Mouse (Mus musculus): ENCODE data around the gene Gmeb2.

The Gmeb2 gene

GRCm38 (mm10) chr2:181287958-181288350 lies at the start of gene Gmeb2:
Gene Gmeb2, minus strand, starts transcription at chr2:181288035.
- peak; percentile 96 for DNase-seq (ENCODE audit: low spot score)

GRCm38 (mm10) chr2:181334023-181334422 lies 46.2 kb upstream of the Gmeb2 start:
- no peak for DNase-seq (ENCODE audit: low spot score)

- no peak for DNase-seq (ENCODE audit: low spot score)
Observed at GRCm38 (mm10) chr2:181332542-181332941, 44.7 kb upstream of the Gmeb2 start.

DNA sequence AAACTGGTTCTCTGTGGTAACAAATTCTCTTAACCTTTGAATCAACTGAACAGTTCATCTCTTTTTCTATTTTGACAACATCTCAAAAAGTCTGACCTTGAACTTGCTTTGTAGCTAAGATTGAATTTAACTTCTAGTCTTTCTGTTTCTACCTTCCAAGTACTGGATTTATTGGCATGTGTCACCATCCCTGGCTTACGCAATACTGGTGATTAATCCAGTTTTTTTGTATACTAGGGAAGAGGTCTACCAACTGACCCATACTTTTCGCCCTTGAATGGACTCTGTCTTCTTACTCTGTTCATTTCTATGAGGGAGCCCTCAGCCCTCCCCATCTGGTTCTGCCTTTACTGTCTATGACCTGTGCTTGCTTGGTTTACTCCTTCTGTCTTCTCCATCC lies 38.3 kb upstream of the Gmeb2 start:
- DNase-seq (ENCODE audit: low spot score) = no peak

GRCm38 (mm10) chr2:181322136-181322535 lies 34.3 kb upstream of the Gmeb2 start:
- no peak for DNase-seq (ENCODE audit: low spot score)

GRCm38 (mm10) chr2:181320103-181320499 lies 32.3 kb upstream of the Gmeb2 start:
- no peak for DNase-seq (ENCODE audit: low spot score)

DNA sequence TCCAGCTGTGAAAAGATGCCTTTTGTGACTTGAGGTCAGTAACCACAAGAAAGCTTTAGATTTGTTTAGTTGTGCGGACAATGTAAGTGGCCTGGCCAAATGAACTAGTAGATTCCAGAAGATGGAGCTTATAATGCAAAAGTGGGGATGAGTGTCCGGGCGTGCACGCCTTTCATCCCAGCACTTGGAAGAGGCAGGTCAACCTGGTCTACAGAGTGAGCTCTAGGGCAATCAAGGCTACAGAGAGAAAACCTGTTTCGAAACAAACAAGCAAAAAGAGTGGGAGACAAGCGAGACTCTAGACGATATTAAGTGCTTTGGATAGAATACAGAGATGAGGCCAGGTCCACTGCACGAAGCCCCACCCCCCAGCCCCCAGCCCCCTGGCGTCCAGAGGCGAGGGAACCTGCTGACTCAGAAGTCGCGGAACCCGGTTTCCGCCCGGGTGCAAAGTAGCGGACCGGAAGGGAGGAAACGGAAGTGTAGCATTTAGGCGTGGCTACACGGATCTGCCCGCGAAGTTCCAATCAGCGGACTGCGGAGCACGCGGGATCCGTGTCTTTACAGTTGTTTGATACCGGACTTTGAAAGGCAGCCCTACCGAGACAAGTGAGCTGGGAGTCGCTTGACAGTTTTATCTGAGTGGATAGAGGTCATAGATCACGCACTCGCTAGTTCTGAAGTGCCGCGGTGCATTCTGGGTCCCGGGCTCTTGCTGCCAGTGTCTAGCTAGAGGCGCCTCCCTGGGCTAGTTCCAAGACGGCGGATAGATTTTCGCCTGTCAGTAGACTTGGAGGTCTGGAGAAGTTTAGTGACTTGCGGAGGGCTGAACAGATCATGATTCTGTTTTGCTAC lies 31.6 kb upstream of the Gmeb2 start, which contains the start of gene Rtel1:
Rtel1 (plus strand) TSS at position 492 of the 855 bp plus-strand sequence.
- peak; percentile 87 for DNase-seq (ENCODE audit: low spot score)

DNA sequence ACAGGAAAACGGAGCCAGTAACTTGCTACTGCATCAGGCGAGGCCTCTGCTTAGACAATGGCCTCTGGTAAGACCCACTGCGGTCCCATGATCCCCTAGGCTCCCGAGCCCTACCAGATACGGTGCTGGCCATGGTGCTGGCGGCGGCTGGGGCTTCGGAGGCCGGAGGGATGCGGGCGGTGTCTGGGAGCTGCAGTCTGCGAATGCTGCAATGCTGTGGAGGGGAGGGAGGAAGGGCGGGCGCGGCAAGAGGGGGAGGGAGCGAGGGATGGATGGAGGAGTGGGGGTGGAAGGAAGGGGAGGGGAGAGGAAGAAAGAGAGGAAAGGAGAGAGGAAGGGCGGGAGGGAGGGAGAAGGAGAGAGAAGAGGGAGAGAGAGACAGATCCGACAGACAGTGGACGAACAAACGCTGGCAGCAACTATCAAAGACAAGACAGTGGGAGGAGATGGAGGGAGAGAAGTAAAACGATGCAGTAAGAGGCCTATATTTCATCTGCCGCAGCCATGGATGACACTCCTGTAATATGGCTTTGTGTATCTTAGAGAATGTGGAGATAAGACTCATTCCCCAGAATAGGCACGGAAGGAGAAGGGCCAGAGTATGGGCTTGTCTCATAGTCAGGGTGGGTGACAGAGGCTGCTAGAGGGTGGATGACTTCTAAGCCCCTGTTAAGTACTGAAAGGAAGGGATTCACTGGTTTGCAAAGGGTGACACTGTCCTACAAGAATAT lies 26.4 kb upstream of the Gmeb2 start, which contains the start of gene Stmn3:
Stmn3 (minus strand) TSS at position 421 of the 731 bp plus-strand sequence.
- DNase-seq (ENCODE audit: low spot score) = peak; percentile 48

GRCm38 (mm10) chr2:181313344-181314079 lies 25.7 kb upstream of the Gmeb2 start:
- DNase-seq (ENCODE audit: low spot score) = no peak

GRCm38 (mm10) chr2:181313006-181313343 lies 25.1 kb upstream of the Gmeb2 start:
- no peak for DNase-seq (ENCODE audit: low spot score)

- DNase-seq (ENCODE audit: low spot score) = no peak
Observed at GRCm38 (mm10) chr2:181312435-181312834, 24.6 kb upstream of the Gmeb2 start.

DNA sequence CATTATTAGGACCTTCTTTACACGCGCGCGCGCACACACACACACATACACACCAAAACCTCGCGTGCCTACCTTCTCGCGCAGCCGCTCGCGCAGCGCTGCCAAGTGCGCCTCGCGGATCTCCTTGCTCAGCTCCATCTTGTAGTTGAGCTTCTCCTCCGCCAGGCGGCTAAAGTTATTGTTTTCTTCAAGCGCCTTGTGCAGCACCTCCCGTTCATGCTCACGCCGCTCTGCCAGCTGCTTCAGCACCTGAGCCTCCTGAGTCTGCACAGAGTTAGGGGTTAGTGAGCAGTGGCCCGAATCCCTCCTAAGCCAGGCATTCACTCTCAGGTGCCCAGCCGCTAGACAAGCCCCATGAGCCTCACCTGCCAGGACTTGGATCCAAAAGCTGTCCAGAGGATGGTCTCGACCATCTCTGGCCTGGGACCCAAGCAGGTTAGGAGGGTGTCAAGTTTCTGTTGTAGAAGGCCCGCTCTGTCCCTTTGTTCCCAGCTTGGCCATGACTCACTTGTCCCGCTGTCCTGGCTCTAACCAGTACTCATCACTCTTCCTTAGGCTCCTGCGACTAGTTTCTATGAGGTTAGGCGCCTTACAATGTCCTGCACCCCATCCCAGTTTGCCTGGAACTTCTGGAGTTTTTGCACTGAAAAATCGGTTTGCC lies 19.4 kb upstream of the Gmeb2 start:
- no peak for DNase-seq (ENCODE audit: low spot score)

- DNase-seq (ENCODE audit: low spot score) = no peak
Observed at GRCm38 (mm10) chr2:181304944-181305343, 17.1 kb upstream of the Gmeb2 start.

DNA sequence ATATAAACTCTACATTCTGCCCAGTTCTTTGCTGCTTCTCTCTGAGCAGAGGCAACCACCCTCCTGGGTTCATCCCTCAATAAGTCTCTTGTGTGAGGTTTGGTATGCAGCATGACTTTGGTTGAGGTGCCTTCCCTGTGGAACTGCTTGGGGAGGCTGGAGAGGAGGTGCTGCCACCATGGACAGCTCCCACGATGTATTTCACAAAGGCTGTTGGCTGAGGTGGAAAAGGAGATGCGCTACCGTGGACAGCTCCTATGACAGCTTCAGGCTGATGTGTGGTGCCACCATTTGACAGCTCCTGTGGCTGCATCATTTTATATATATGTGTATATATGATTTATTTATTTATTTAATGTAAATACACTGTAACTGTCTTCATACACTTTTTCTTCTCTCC lies 14.2 kb upstream of the Gmeb2 start:
- DNase-seq (ENCODE audit: low spot score) = peak; percentile 48

DNA sequence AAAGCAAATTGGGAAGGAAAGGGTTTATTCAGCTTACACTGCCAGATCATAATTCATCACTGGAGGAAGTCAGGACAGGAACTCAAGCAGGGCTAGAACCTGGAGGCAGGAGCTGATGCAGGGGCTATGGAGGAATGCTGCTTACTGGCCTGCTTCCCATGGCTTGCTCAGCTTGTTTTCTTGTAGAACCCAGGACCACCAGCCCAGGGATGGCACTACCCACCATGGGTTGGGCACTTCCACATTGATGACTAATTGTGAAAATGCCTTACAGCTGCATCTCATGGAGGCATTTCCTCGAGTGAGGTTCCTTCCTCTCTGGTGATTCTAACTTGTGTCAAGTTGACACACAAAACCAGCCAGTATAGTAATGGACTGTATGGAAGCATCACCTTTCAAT lies 3.1 kb upstream of the Gmeb2 start:
- DNase-seq (ENCODE audit: low spot score) = no peak

GRCm38 (mm10) chr2:181288691-181289090 lies 856 bp upstream of the Gmeb2 start:
- no peak for DNase-seq (ENCODE audit: low spot score)

GRCm38 (mm10) chr2:181287338-181287957 lies 387 bp downstream of the Gmeb2 start:
- peak; percentile 87 for DNase-seq (ENCODE audit: low spot score)

GRCm38 (mm10) chr2:181286629-181287337 lies 1.1 kb downstream of the Gmeb2 start:
- no peak for DNase-seq (ENCODE audit: low spot score)

DNA sequence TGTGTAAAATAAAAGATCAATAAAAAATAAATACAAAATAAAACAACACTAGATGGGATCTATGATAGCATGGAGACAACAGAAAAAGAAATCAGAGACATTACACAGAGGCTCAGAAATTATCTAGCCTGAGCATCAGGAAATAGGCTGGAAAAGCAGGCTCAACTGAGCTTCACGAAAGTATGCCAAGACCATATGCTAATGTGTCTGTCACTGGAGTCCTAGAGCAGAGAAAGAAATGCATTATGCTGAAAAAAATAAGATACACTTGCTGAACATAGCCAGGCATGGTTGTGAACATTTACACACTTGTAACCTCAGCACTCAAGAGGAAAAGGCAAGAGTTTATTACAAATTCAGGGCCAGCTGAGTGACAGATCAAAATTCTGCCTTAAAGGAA lies 7.9 kb downstream of the Gmeb2 start:
- no peak for DNase-seq (ENCODE audit: low spot score)

GRCm38 (mm10) chr2:181277866-181278265 lies 10.0 kb downstream of the Gmeb2 start:
- no peak for DNase-seq (ENCODE audit: low spot score)

DNA sequence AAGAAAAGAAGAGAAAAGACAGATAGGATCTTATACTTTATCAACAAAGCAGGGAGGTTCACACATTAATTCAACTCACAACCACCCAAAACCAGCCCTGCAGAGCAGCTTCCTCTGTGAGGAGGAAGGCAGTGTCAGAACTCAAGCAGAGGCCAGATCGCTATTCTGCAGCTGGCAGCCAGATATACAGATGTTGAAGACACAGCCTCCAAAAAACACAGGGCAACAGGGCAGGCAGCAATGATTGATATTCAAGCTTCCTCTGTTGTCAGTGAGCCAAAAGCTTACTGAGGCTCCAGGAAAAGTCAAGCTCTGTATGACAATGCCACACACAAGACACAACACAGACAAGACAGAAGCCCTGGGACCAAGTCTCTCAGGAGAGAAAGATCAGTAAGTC lies 11.1 kb downstream of the Gmeb2 start:
- DNase-seq (ENCODE audit: low spot score) = no peak

Measured in testis, postnatal 14 days (tissue).